Mouse (Mus musculus) testis, adult 2 months (tissue): ENCODE results near the gene Xpo6.

Experiments used
- CTCF ChIP-seq: fragments of 200-500 bp; IDR thresholded peaks from 2 replicates; pipeline ENCODE4 v1.5.1; 2012; ENCODE audit warnings: low read depth, mild to moderate bottlenecking, inconsistent platforms, low read length, moderate library complexity; ENCODE audit not compliant: control insufficient read depth, insufficient read depth, insufficient replicate concordance
- POLR2A ChIP-seq: fragments of 200-500 bp; IDR thresholded peaks from 2 replicates; pipeline ENCODE4 v1.6.1; 2012; ENCODE audit warnings: low read depth, mild to moderate bottlenecking, inconsistent platforms, low read length, moderate library complexity; ENCODE audit not compliant: control insufficient read depth

- TF ChIP-seq CTCF (no peak), POLR2A (no peak)
These were observed 16.6 kb upstream of the Xpo6 start for GRCm38 (mm10) chr7:126216867-126217266.
